Mouse (Mus musculus): ENCODE data around the gene Hyal6.

- TF ChIP-seq ZNF384 (IDR thresholded peaks at IDR 0.05; ENCODE audit: low read depth, low read length) (no peak), CHD2 (IDR thresholded peaks at IDR 0.05; ENCODE audit: low read depth, low read length) (no peak), ZC3H11A (IDR thresholded peaks at IDR 0.05; ENCODE audit: borderline replicate concordance, low read depth, low read length) (no peak), HCFC1 (IDR thresholded peaks at IDR 0.05; ENCODE audit: borderline replicate concordance, insufficient read depth, low read length) (no peak), MAFK (IDR thresholded peaks at IDR 0.05; ENCODE audit: insufficient read depth, low read depth, low read length) (no peak)
These were observed 15.0 kb downstream of the Hyal6 start, which contains the start of gene Hyal4 for GRCm38 (mm10) chr6:24748029-24748428.

Data from ES-E14 (cell line).